Mouse (Mus musculus): ENCODE measurements around the gene Arhgap4. TPM values are rescaled to one million over a fixed set of nuclear protein-coding genes. Genes with fewer than 3 reads are reported as not detected.

Gene Arhgap4
- total and polyA plus RNA-seq, 2 experiments: 3.6 to 8.6 TPM

DNA sequence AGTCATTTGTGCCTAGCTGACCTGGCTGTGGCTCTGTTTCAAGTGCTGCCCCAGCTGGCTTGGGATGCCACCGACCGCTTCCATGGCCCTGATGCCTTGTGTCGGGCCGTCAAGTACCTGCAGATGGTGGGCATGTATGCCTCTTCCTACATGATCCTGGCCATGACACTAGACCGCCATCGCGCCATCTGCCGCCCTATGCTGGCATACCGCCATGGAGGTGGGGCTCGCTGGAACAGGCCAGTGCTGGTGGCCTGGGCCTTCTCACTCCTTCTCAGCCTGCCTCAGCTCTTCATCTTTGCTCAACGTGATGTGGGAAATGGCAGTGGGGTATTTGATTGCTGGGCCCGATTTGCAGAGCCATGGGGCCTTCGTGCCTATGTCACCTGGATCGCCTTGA lies 28.8 kb downstream of the Arhgap4 start:
- Histone ChIP-seq H3K36me3 (ENCODE audit: control insufficient read depth, insufficient read depth, low read length) (no peaks in the 10 kb centered on the region), H3K27me3 (ENCODE audit: control insufficient read depth, insufficient read depth, low read length) (no peaks in the 10 kb centered on the region), H3K9ac (ENCODE audit: low read depth, low read length) (no peak overlapping the region), H3K4me3 (ENCODE audit: insufficient read depth, low read depth, low read length) (no peak overlapping the region), H3K4me1 (ENCODE audit: control insufficient read depth, insufficient read depth, low read length) (no peaks in the 10 kb centered on the region), H3K79me2 (ENCODE audit: control insufficient read depth, insufficient read depth, low read length) (no peaks in the 10 kb centered on the region), H3K27ac (replicated peaks; ENCODE audit: insufficient read depth, low read depth, low read length) (no peak overlapping the region)
- no peak for TF ChIP-seq CTCF (IDR thresholded peaks at IDR 0.05; ENCODE audit: low read depth, low read length)
- no peak for TF ChIP-seq POLR2A (IDR thresholded peaks at IDR 0.05; ENCODE audit: extremely low read depth, insufficient read depth, low read length)
- DNase-seq (ENCODE audit: extremely low read depth, low read depth, low spot score): no peak
- 91% methylated on average over 14 of the region's 14 CpGs for WGBS

- no peak for TF ChIP-seq POLR2A (IDR thresholded peaks at IDR 0.05; ENCODE audit: extremely low read depth, insufficient read depth, low read length)
- TF ChIP-seq CTCF (IDR thresholded peaks at IDR 0.05; ENCODE audit: low read depth, low read length): no peak
- DNase-seq (ENCODE audit: extremely low read depth, low read depth, low spot score): no peak
- H3K27ac ChIP-seq (replicated peaks; ENCODE audit: insufficient read depth, low read depth, low read length): no peak within 1 kb of the TSS
- no peaks in the 10 kb centered on the region for H3K27me3 ChIP-seq (ENCODE audit: control insufficient read depth, insufficient read depth, low read length)
- H3K4me1 ChIP-seq (ENCODE audit: control insufficient read depth, insufficient read depth, low read length): no peaks in the 10 kb centered on the region
- H3K4me3 ChIP-seq (ENCODE audit: insufficient read depth, low read depth, low read length): no peak within 1 kb of the TSS
- no peaks in the 10 kb centered on the region for H3K79me2 ChIP-seq (ENCODE audit: control insufficient read depth, insufficient read depth, low read length)
- H3K36me3 ChIP-seq (ENCODE audit: control insufficient read depth, insufficient read depth, low read length): no peaks in the 10 kb centered on the region
- no peak within 1 kb of the TSS for H3K9ac ChIP-seq (ENCODE audit: low read depth, low read length)
- 75% methylated on average over 6 of the region's 6 CpGs for WGBS
Observed at GRCm38 (mm10) chrX:73891551-73892152, 30.0 kb downstream of the Arhgap4 start, which contains the start of gene Avpr2. Gene Avpr2, plus strand, starts transcription at chrX:73892102.

DNA sequence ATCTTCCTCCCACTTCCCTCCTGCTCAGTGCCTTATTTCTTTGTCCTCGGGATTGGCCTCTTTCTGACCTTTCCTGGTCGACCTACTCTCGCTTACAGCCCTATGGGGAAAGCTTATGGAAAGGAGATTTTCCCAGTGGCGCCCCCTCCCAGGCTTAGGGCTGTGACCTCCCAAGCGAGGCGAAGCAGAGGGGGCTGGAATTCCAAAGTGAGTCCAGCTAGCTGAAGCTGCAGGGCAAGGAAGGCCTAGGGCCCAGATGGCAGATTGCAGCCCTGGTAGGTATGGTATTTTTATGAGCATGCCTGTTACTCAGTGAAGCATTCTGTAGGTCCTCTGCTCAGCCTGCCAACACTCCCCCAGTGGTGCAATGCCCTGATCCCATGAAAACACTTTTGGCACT lies 40.2 kb downstream of the Arhgap4 start:
- DNase-seq (ENCODE audit: extremely low read depth, low read depth, low spot score): no peak
- H3K9ac ChIP-seq (ENCODE audit: low read depth, low read length): no peak overlapping the region
- no peak overlapping the region for H3K4me3 ChIP-seq (ENCODE audit: insufficient read depth, low read depth, low read length)
- TF ChIP-seq CTCF (IDR thresholded peaks at IDR 0.05; ENCODE audit: low read depth, low read length) (no peak), POLR2A (IDR thresholded peaks at IDR 0.05; ENCODE audit: extremely low read depth, insufficient read depth, low read length) (no peak)
- no peaks in the 10 kb centered on the region for H3K36me3 ChIP-seq (ENCODE audit: control insufficient read depth, insufficient read depth, low read length)
- no peaks in the 10 kb centered on the region for H3K79me2 ChIP-seq (ENCODE audit: control insufficient read depth, insufficient read depth, low read length)
- H3K4me1 ChIP-seq (ENCODE audit: control insufficient read depth, insufficient read depth, low read length): peaks cover 2% of the 10 kb centered on the region; the same call in 1 of the 2 replicates
- WGBS: 64% methylated on average over 6 of the region's 6 CpGs
- no peak overlapping the region for H3K27ac ChIP-seq (replicated peaks; ENCODE audit: insufficient read depth, low read depth, low read length)
- H3K27me3 ChIP-seq (ENCODE audit: control insufficient read depth, insufficient read depth, low read length): peaks cover 6% of the 10 kb centered on the region; the same call in 1 of the 2 replicates

DNA sequence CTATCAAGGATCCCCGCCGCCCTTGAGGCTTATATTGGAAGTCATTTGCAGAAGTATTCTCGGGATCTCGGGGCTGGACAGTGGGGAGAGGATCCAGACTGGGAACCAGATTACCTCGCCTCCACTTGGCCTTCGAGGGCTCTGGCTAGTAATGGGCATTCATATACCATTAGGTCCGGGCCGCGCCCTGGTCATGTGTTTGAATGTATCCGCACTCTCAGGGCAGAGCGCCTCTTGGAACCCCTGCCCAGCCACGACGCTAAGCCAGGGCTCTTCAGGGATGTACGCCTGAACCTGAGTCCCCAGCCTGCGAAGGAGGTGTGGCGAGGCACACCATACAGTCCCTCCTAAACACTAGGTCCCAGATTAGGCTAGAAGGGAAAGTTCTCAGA lies 40.6 kb downstream of the Arhgap4 start:
- no peak overlapping the region for H3K27ac ChIP-seq (replicated peaks; ENCODE audit: insufficient read depth, low read depth, low read length)
- no peak overlapping the region for H3K4me3 ChIP-seq (ENCODE audit: insufficient read depth, low read depth, low read length)
- no peak for TF ChIP-seq POLR2A (IDR thresholded peaks at IDR 0.05; ENCODE audit: extremely low read depth, insufficient read depth, low read length)
- TF ChIP-seq CTCF (IDR thresholded peaks at IDR 0.05; ENCODE audit: low read depth, low read length): no peak
- H3K9ac ChIP-seq (ENCODE audit: low read depth, low read length): no peak overlapping the region
- WGBS: 28% methylated on average over 15 of the region's 16 CpGs
- H3K36me3 ChIP-seq (ENCODE audit: control insufficient read depth, insufficient read depth, low read length): no peaks in the 10 kb centered on the region
- H3K27me3 ChIP-seq (ENCODE audit: control insufficient read depth, insufficient read depth, low read length): peaks cover 6% of the 10 kb centered on the region; the same call in 1 of the 2 replicates
- DNase-seq (ENCODE audit: extremely low read depth, low read depth, low spot score): no peak
- H3K4me1 ChIP-seq (ENCODE audit: control insufficient read depth, insufficient read depth, low read length): peaks cover 2% of the 10 kb centered on the region; the same call in 1 of the 2 replicates
- H3K79me2 ChIP-seq (ENCODE audit: control insufficient read depth, insufficient read depth, low read length): no peaks in the 10 kb centered on the region

- Histone ChIP-seq H3K27me3 (ENCODE audit: control insufficient read depth, insufficient read depth, low read length) (peaks cover 6% of the 10 kb centered on the region; the same call in 1 of the 2 replicates), H3K4me3 (ENCODE audit: insufficient read depth, low read depth, low read length) (peak overlapping the region; percentile 57; the same call in 1 of the 2 replicates)
- WGBS: 4% methylated on average over 33 of the region's 48 CpGs
Observed at GRCm38 (mm10) chrX:73880194-73881035, 41.3 kb downstream of the Arhgap4 start.

More at GRCm38 (mm10) chrX:73880194-73881035, 41.3 kb downstream of the Arhgap4 start:
- TF ChIP-seq CTCF (IDR thresholded peaks at IDR 0.05; ENCODE audit: low read depth, low read length) (no peak), POLR2A (IDR thresholded peaks at IDR 0.05; ENCODE audit: extremely low read depth, insufficient read depth, low read length) (no peak)
- H3K36me3 ChIP-seq (ENCODE audit: control insufficient read depth, insufficient read depth, low read length): no peaks in the 10 kb centered on the region
- no peak overlapping the region; the same call in 1 of the 2 replicates for H3K9ac ChIP-seq (ENCODE audit: low read depth, low read length)
- no peaks in the 10 kb centered on the region for H3K79me2 ChIP-seq (ENCODE audit: control insufficient read depth, insufficient read depth, low read length)
- peaks cover 2% of the 10 kb centered on the region; the same call in 1 of the 2 replicates for H3K4me1 ChIP-seq (ENCODE audit: control insufficient read depth, insufficient read depth, low read length)
- no peak overlapping the region for H3K27ac ChIP-seq (replicated peaks; ENCODE audit: insufficient read depth, low read depth, low read length)
- DNase-seq (ENCODE audit: extremely low read depth, low read depth, low spot score): no peak
